Mouse (Mus musculus) limb, embryonic 14.5 days (tissue): Measurements from ENCODE around the gene Fkbp2. TPM values are rescaled to one million over a fixed set of nuclear protein-coding genes. Genes with fewer than 3 reads are reported as not detected.

Source experiments
- ATAC-seq: fragments of 200-750 bp; cut with Nextera tagmentation; 2 replicates; pipeline ENCODE4 v1.8.0; 2017; ENCODE audit warnings: low read depth, moderate number of reproducible peaks, moderate TSS enrichment; ENCODE audit not compliant: low FRiP score
- DNase-seq: peaks from one replicate; pipeline ENCODE4 v3.0.0-alpha.2; 2015; ENCODE audit warnings: low spot score
- H3K27ac ChIP-seq: fragments of 300-500 bp; sonication (generic); replicated peaks from 2 replicates; pipeline ENCODE4 v1.5.1; 2014; ENCODE audit warnings: low read depth, mild to moderate bottlenecking, low read length, moderate library complexity, mixed read lengths
- H3K27me3 ChIP-seq: fragments of 300-500 bp; sonication (generic); 2 replicates; pipeline ENCODE4 v1.6.1; 2014; ENCODE audit warnings: low read length, mixed read lengths; ENCODE audit not compliant: control insufficient read depth, insufficient read depth
- H3K36me3 ChIP-seq: fragments of 300-500 bp; sonication (generic); 2 replicates; pipeline ENCODE4 v1.6.1; 2014; ENCODE audit warnings: mild to moderate bottlenecking, low read length, moderate library complexity, mixed read lengths; ENCODE audit not compliant: control insufficient read depth, insufficient read depth
- H3K4me1 ChIP-seq: fragments of 300-500 bp; sonication (generic); 2 replicates; pipeline ENCODE4 v1.6.1; 2014; ENCODE audit warnings: antibody characterized with exemption, low read length, mixed read lengths; ENCODE audit not compliant: control insufficient read depth, insufficient read depth
- H3K4me2 ChIP-seq: fragments of 300-500 bp; sonication (generic); replicated peaks from 2 replicates; pipeline ENCODE4 v1.6.1; 2014; ENCODE audit warnings: low read depth, mild to moderate bottlenecking, low read length, moderate library complexity; ENCODE audit not compliant: severe bottlenecking
- H3K4me3 ChIP-seq: fragments of 300-500 bp; sonication (generic); replicated peaks from 2 replicates; pipeline ENCODE4 v1.5.1; 2014; ENCODE audit warnings: low read length
- H3K9ac ChIP-seq: fragments of 300-500 bp; sonication (generic); 2 replicates; pipeline ENCODE4 v1.6.1; 2014; ENCODE audit warnings: mild to moderate bottlenecking, low read depth, low read length, moderate library complexity; ENCODE audit not compliant: severe bottlenecking
- H3K9me3 ChIP-seq: fragments of 300-500 bp; sonication (generic); 2 replicates; pipeline ENCODE4 v1.6.1; 2016; ENCODE audit warnings: low read length; ENCODE audit not compliant: control insufficient read depth
- POLR2A ChIP-seq: fragments of 200-500 bp; IDR thresholded peaks from 2 replicates; pipeline ENCODE4 v1.8.0; 2012; ENCODE audit warnings: inconsistent platforms, mild to moderate bottlenecking, moderate library complexity, borderline replicate concordance; ENCODE audit not compliant: insufficient read depth, insufficient read length; ENCODE audit errors: extremely low read depth
- WGBS: fragments of 180-500 bp; shearing (Covaris S2); extraction: QIAGEN DNeasy Blood & Tissue Kit; methylation state at CpG from one replicate; pipeline ENCODE4 v1.1.7; 2014; 5-methylcytosine and 5-hydroxymethylcytosine counted together
- polyA plus RNA-seq, 2 experiments: library from polyadenylated mRNA; depleted of rRNA in 1 of 2; stranded (reverse) in 1 of 2; unstranded in 1 of 2; fragments of >200 nt; fragmentation: Nextera tagmentation in 1 of 2; extraction: Ambion mirVana in 1 of 2; gene quantifications; 2 replicates each; pipeline versions ENCODE4 v1.2.1 to v1.2.3; 2012 to 2014

The Fkbp2 gene
- polyA plus RNA-seq, 2 experiments = 73.3 to 80.5 TPM

- Histone ChIP-seq H3K27ac (no peak overlapping the region), H3K27me3 (no peaks in the 10 kb centered on the region), H3K9ac (no peak overlapping the region), H3K9me3 (no peaks in the 10 kb centered on the region), H3K36me3 (peaks cover 10% of the 10 kb centered on the region), H3K4me3 (no peak overlapping the region), H3K4me2 (no peak overlapping the region), H3K4me1 (peaks cover 23% of the 10 kb centered on the region)
- no peak for TF ChIP-seq POLR2A
- ATAC-seq = no peak
- WGBS = 92% methylated on average over 8 of the region's 8 CpGs
- DNase-seq = no peak
Measured at GRCm38 (mm10) chr19:6989251-6989650, 8.9 kb upstream of the Fkbp2 start.

DNA sequence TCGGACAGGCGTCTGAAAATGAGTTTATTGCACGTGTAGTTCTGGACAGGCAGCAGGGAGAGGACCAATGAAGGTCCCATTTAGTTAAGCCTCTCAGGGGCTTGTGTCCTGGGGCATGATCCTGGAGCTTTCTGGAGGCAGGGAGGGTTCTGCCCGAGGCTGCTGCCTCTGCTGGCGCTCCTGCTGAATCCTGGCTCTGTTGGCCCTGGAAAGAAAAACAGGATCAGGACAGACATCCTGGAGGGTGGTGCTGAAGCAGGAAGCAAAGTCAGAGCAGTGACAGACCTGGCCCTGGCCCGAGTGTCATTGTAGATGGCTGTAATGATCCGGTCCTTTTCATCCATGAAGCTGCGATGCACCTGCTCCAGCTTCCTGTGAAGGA, 7.6 kb upstream of the Fkbp2 start:
- DNase-seq = no peak
- peaks cover 22% of the 10 kb centered on the region for H3K36me3 ChIP-seq
- TF ChIP-seq POLR2A = no peak
- H3K9me3 ChIP-seq = no peaks in the 10 kb centered on the region
- peaks cover 19% of the 10 kb centered on the region for H3K4me1 ChIP-seq
- no peaks in the 10 kb centered on the region for H3K27me3 ChIP-seq
- peak overlapping the region; percentile 88 for H3K9ac ChIP-seq
- no peak; the same call in 1 of the 2 replicates for ATAC-seq
- H3K27ac ChIP-seq = peak overlapping the region; percentile 79; the same call in 1 of the 2 replicates
- H3K4me2 ChIP-seq = peak overlapping the region; percentile 83
- peak overlapping the region; percentile 82 for H3K4me3 ChIP-seq
- 9% methylated on average over 8 of the region's 8 CpGs for WGBS

GRCm38 (mm10) chr19:6987061-6987903, 7.0 kb upstream of the Fkbp2 start, which contains the start of gene Vegfb:
Gene Vegfb (minus strand): TSS chr19:6987651.
- H3K9ac ChIP-seq = peak within 1 kb of the TSS; percentile 88
- H3K9me3 ChIP-seq = no peaks in the 10 kb centered on the region
- peaks cover 28% of the 10 kb centered on the region for H3K36me3 ChIP-seq
- peak; percentile 47 for DNase-seq
- peak within 1 kb of the TSS; percentile 79 for H3K27ac ChIP-seq
- WGBS = under 1% methylated on average over 34 of the region's 85 CpGs
- H3K27me3 ChIP-seq = no peaks in the 10 kb centered on the region
- ATAC-seq = peak; percentile 64
- H3K4me1 ChIP-seq = peaks cover 17% of the 10 kb centered on the region
- H3K4me3 ChIP-seq = peak within 1 kb of the TSS; percentile 82
- TF ChIP-seq POLR2A = no peak
- peak within 1 kb of the TSS; percentile 83 for H3K4me2 ChIP-seq

DNA sequence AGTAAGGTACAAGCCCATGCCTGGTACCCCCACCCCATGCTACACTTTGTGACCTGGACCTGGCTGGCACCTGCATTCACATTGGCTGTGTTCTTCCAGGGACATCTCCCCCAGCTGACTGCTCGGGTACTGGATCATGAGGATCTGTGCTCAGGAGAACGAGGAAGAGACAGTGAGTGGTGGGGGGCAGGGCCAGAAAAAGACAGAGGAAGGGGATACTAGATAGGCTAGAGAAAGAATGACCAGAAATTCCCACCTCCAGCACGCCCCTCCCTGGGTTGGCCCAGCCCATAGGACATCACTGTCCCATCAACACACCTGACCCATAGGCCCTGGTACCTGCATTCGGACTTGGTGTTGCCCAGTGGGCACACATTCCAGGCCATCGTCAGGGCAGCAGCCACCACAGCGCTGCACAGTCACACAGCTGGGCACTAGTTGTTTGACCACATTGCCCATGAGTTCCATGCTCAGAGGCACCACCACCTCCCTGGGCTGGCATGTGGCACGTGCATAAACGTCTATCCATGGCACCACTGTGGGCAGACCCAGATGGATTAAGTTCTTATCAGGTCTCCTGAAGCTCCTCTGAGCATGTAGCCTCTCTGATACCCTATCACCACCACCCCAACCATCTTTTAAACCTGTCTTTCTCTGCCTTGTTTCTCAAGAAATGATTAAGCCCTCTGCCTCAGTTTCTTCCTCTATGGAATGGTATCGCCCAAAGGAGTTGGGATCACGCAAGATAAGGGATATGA, 5.8 kb upstream of the Fkbp2 start:
- Histone ChIP-seq H3K27me3 (no peaks in the 10 kb centered on the region), H3K4me1 (peaks cover 15% of the 10 kb centered on the region), H3K9me3 (no peaks in the 10 kb centered on the region), H3K27ac (no peak overlapping the region), H3K9ac (peak overlapping the region; percentile 88; the same call in 1 of the 2 replicates), H3K36me3 (peaks cover 31% of the 10 kb centered on the region), H3K4me3 (peak overlapping the region; percentile 82), H3K4me2 (peak overlapping the region; percentile 83)
- TF ChIP-seq POLR2A = no peak
- 79% methylated on average over 10 of the region's 10 CpGs for WGBS
- ATAC-seq (no peak), DNase-seq (no peak)

GRCm38 (mm10) chr19:6985300-6985699, 5.0 kb upstream of the Fkbp2 start:
- Histone ChIP-seq H3K9ac (no peak overlapping the region), H3K27ac (no peak overlapping the region), H3K9me3 (no peaks in the 10 kb centered on the region), H3K27me3 (no peaks in the 10 kb centered on the region), H3K36me3 (peaks cover 31% of the 10 kb centered on the region), H3K4me2 (no peak overlapping the region), H3K4me1 (peaks cover 17% of the 10 kb centered on the region), H3K4me3 (no peak overlapping the region)
- TF ChIP-seq POLR2A = no peak
- 79% methylated on average over 19 of the region's 19 CpGs for WGBS
- DNase-seq = no peak
- ATAC-seq = no peak
